9 mouse cellular contexts compared by ENCODE assay signal in genomic region chrX:136321692-136322091, GRCm38 (mm10). TPM values are rescaled to one million over a fixed set of nuclear protein-coding genes. Genes with fewer than 3 reads are reported as not detected.
DNase-seq lines count a peak whose midpoint lies in the region; ATAC-seq and TF ChIP-seq lines count a peak whose summit lies in the region.
"Had no signal": no experiment of that assay in that cellular context is flagged by ENCODE, and none has a peak within 500 bp of the region (broad histone marks: within the 10 kb centered on the region; RNA-seq: fewer than 3 reads in every experiment).

No protein-coding gene starts in this region.

- no peak overlapping the region for H3K4me3 ChIP-seq in liver, adult 2 months (ENCODE audit: insufficient read depth, low read depth, low read length)
- H3K4me3 ChIP-seq in liver, embryonic 11.5 days (ENCODE audit: low read depth, low read length): no peak overlapping the region
- H3K4me3 ChIP-seq in hindbrain, postnatal 0 days (ENCODE audit: low read length): no peak overlapping the region
- H3K4me3 ChIP-seq: erythroblast, embryonic 14.5 days had no signal

- no peaks in the 10 kb centered on the region for H3K9me3 ChIP-seq in liver, embryonic 11.5 days (ENCODE audit: control insufficient read depth, low read length)
- no peaks in the 10 kb centered on the region for H3K9me3 ChIP-seq in hindbrain, postnatal 0 days (ENCODE audit: low read length)

- H3K4me1 ChIP-seq in liver, adult 2 months (ENCODE audit: control insufficient read depth, insufficient read depth, low read length): no peaks in the 10 kb centered on the region
- no peaks in the 10 kb centered on the region for H3K4me1 ChIP-seq in liver, embryonic 11.5 days (replicated peaks; ENCODE audit: control insufficient read depth, insufficient read depth, low read length)
- no peaks in the 10 kb centered on the region for H3K4me1 ChIP-seq in hindbrain, postnatal 0 days (ENCODE audit: insufficient read depth, low read length)

- no peak overlapping the region for H3K27ac ChIP-seq in liver, adult 2 months (replicated peaks; ENCODE audit: insufficient read depth, low read depth, low read length)
- H3K27ac ChIP-seq in liver, embryonic 11.5 days (ENCODE audit: low read depth, low read length): no peak overlapping the region
- no peak overlapping the region for H3K27ac ChIP-seq in hindbrain, postnatal 0 days

- no peak overlapping the region for H3K9ac ChIP-seq in liver, adult 2 months (ENCODE audit: low read depth, low read length)
- H3K9ac ChIP-seq in liver, embryonic 11.5 days (ENCODE audit: low read depth, low read length): no peak overlapping the region
- no peak overlapping the region for H3K9ac ChIP-seq in hindbrain, postnatal 0 days (replicated peaks; ENCODE audit: low read length)

- intact Hi-C loops in left cerebral cortex, postnatal 14 days (cut with DNase I): loop anchor here (5.0 kb wide), 1 partner anchor 84 kb away; no protein-coding TSS in a partner anchor

- ATAC-seq in liver, embryonic 11.5 days (replicated peaks; ENCODE audit: low FRiP score): no peak
- 0 out of 2 replicates have a peak, but pooled peaks have one; percentile 32 for ATAC-seq in hindbrain, postnatal 0 days
- ATAC-seq in neutrophil, adult 5-6 weeks (ENCODE audit: extremely low read depth, insufficient number of reproducible peaks, low FRiP score, poor library complexity, severe bottlenecking): 0 out of 2 replicates have a peak, but pooled peaks have one; percentile 23

- no peaks in the 10 kb centered on the region for H3K79me2 ChIP-seq in liver, adult 2 months (ENCODE audit: control insufficient read depth, insufficient read depth, low read length)

- DNase-seq in liver, adult 2 months (ENCODE audit: extremely low read depth, low read depth, low spot score): peak; percentile 7
- DNase-seq in liver, embryonic 11.5 days (ENCODE audit: low spot score): no peak
- DNase-seq in R1 (ENCODE audit: low read depth, low spot score): peak; percentile 49
- peak; percentile 46 to 73 for DNase-seq in cerebellum, postnatal 36 days
- peak; percentile 77 for DNase-seq in hindbrain, postnatal 0 days (ENCODE audit: low spot score)
- peak; percentile 63 to 71 for DNase-seq in left cerebral cortex, postnatal 14 days (ENCODE audit: low spot score in 2 of 2)
- peak; percentile 58 for DNase-seq in yolk sac, embryonic 10.5 days (ENCODE audit: low spot score)

- no peak for TF ChIP-seq POLR2A in liver, adult 2 months (IDR thresholded peaks at IDR 0.05; ENCODE audit: extremely low read depth, insufficient read depth, low read length)

- 1% methylated on average over 3 of the region's 3 CpGs for WGBS in liver, adult 2 months
- 11% methylated on average over 3 of the region's 3 CpGs for WGBS in liver, embryonic 11.5 days
- WGBS in hindbrain, postnatal 0 days: 6% methylated on average over 3 of the region's 3 CpGs

- no peak overlapping the region for H3K4me2 ChIP-seq in liver, embryonic 11.5 days
- no peak overlapping the region for H3K4me2 ChIP-seq in hindbrain, postnatal 0 days (ENCODE audit: low read depth, low read length)

- no peaks in the 10 kb centered on the region for H3K27me3 ChIP-seq in liver, adult 2 months (ENCODE audit: control insufficient read depth, insufficient read depth, low read length)
- H3K27me3 ChIP-seq in liver, embryonic 11.5 days (replicated peaks; ENCODE audit: control insufficient read depth, insufficient read depth, low read length): no peaks in the 10 kb centered on the region
- H3K27me3 ChIP-seq in hindbrain, postnatal 0 days (ENCODE audit: insufficient read depth, low read length): no peaks in the 10 kb centered on the region

- peak; percentile 14; the same call in 1 of the 2 replicates for TF ChIP-seq CTCF in liver, adult 2 months (IDR thresholded peaks at IDR 0.05; ENCODE audit: low read depth, low read length)
- TF ChIP-seq CTCF in hindbrain, postnatal 0 days (IDR thresholded peaks at IDR 0.05; ENCODE audit: low read depth): peak; percentile 78

- H3K36me3 ChIP-seq in liver, adult 2 months (ENCODE audit: control insufficient read depth, insufficient read depth, low read length): no peaks in the 10 kb centered on the region
- no peaks in the 10 kb centered on the region for H3K36me3 ChIP-seq in liver, embryonic 11.5 days (ENCODE audit: control insufficient read depth, insufficient read depth, low read length)
- no peaks in the 10 kb centered on the region for H3K36me3 ChIP-seq in hindbrain, postnatal 0 days (ENCODE audit: insufficient read depth, low read length)

RNA-seq across cellular contexts. Expression of gene Bex3, which starts 51.6 kb away (rescaled TPM):
- total RNA-seq in liver, adult 2 months (2014; rRNA removed): 1.2 and 1.5 TPM in 2 replicates
- polyA plus RNA-seq in liver, adult 2 months (2012; rRNA removed): 1.4 and 1.9 TPM in 2 replicates
- polyA plus RNA-seq in liver, embryonic 11.5 days (2014; fragmentation: Nextera tagmentation; extraction: Ambion mirVana): 486 and 530 TPM in 2 replicates
- 263 and 314 TPM in 2 replicates for total RNA-seq in hindbrain, postnatal 0 days (2014; rRNA removed)
- 900 and 904 TPM in 2 replicates for polyA plus RNA-seq in hindbrain, postnatal 0 days (2015; fragmentation: Nextera tagmentation; extraction: Ambion mirVana)
- total RNA-seq in left cerebral cortex, postnatal 14 days (2021): 100 to 1,000 TPM; 373 to 380 TPM
- total RNA-seq in neutrophil, adult 5-6 weeks (2017): 8.5 and 8.8 TPM in 2 replicates

Comparison
In these comparisons a context has a peak if more than half of its experiments do, and no peak if none do; other contexts are left out.
1. RNA of gene Bex3, which starts 51.6 kb away (total RNA-seq): 373 to 380 TPM in left cerebral cortex, postnatal 14 days and 263 to 314 TPM in hindbrain, postnatal 0 days; 8.5 to 8.8 TPM in neutrophil, adult 5-6 weeks and 1.2 to 1.5 TPM in liver, adult 2 months; every median in the first group is over 10 times any median in the second.